Mouse (Mus musculus) heart, adult 2 months (tissue): ENCODE results near the gene Gabbr2.

Source experiments
- CTCF ChIP-seq: fragments of 200-600 bp; IDR thresholded peaks from 2 replicates; pipeline ENCODE4 v1.8.1; 2022; ENCODE audit warnings: antibody characterized with exemption, mild to moderate bottlenecking, moderate library complexity
- EP300 ChIP-seq: fragments of 200-500 bp; IDR thresholded peaks from 2 replicates; pipeline ENCODE4 v1.6.1; 2011; ENCODE audit warnings: low read depth, low read length, control low read depth; ENCODE audit not compliant: insufficient read depth

- TF ChIP-seq CTCF, result no peak
- TF ChIP-seq EP300, result no peak
Measured at GRCm38 (mm10) chr4:46649161-46649560, 342.5 kb downstream of the Gabbr2 start.
